Mouse (Mus musculus) embryonic facial prominence, embryonic 14.5 days (tissue): ENCODE results near the gene Phox2b. TPM values are rescaled to one million over a fixed set of nuclear protein-coding genes. Genes with fewer than 3 reads are reported as not detected.

Experiments
- ATAC-seq: fragments of 200-750 bp; cut with Nextera tagmentation; 2 replicates; pipeline ENCODE4 v1.8.0; 2017; ENCODE audit warnings: low read depth, moderate number of reproducible peaks, moderate TSS enrichment
- DNase-seq: peaks from one replicate; pipeline ENCODE4 v3.0.0-alpha.2; 2015; ENCODE audit warnings: low spot score
- H3K27ac ChIP-seq: fragments of 300-500 bp; sonication (generic); replicated peaks from 2 replicates; pipeline ENCODE4 v1.5.1; 2014; ENCODE audit warnings: low read depth, mild to moderate bottlenecking, low read length, moderate library complexity
- H3K27me3 ChIP-seq: fragments of 300-500 bp; sonication (generic); replicated peaks from 2 replicates; pipeline ENCODE4 v1.6.1; 2014; ENCODE audit warnings: low read length; ENCODE audit not compliant: control insufficient read depth, insufficient read depth
- H3K36me3 ChIP-seq: fragments of 300-500 bp; sonication (generic); 2 replicates; pipeline ENCODE4 v1.6.1; 2014; ENCODE audit warnings: low read length, mixed read lengths; ENCODE audit not compliant: control insufficient read depth, insufficient read depth
- H3K4me1 ChIP-seq: fragments of 300-500 bp; sonication (generic); 2 replicates; pipeline ENCODE4 v1.6.1; 2014; ENCODE audit warnings: antibody characterized with exemption, low read length; ENCODE audit not compliant: control insufficient read depth, insufficient read depth
- H3K4me2 ChIP-seq: fragments of 300-500 bp; sonication (generic); 2 replicates; pipeline ENCODE4 v1.6.1; 2014; ENCODE audit warnings: low read depth, mild to moderate bottlenecking, low read length, moderate library complexity, mixed read lengths
- H3K4me3 ChIP-seq: fragments of 300-500 bp; sonication (generic); 2 replicates; pipeline ENCODE4 v1.5.1; 2014; ENCODE audit warnings: low read depth, mild to moderate bottlenecking, low read length
- H3K9ac ChIP-seq: fragments of 300-500 bp; sonication (generic); 2 replicates; pipeline ENCODE4 v1.6.1; 2014; ENCODE audit warnings: low read depth, mild to moderate bottlenecking, low read length, moderate library complexity, mixed read lengths
- H3K9me3 ChIP-seq: fragments of 300-500 bp; sonication (generic); 2 replicates; pipeline ENCODE4 v1.6.1; 2016; ENCODE audit warnings: low read length; ENCODE audit not compliant: control insufficient read depth
- WGBS: fragments of 180-500 bp; shearing (Covaris S2); extraction: QIAGEN DNeasy Blood & Tissue Kit; methylation state at CpG from one replicate; pipeline ENCODE4 v1.1.7; 2014; 5-methylcytosine and 5-hydroxymethylcytosine counted together
- polyA plus RNA-seq: library from polyadenylated mRNA; unstranded; fragments of >200 nt; fragmentation: Nextera tagmentation; extraction: Ambion mirVana; gene quantifications from 2 replicates; pipeline ENCODE4 v1.2.1, GENCODE M21; 2014

Gene Phox2b
- 1.8 and 2.4 TPM in 2 replicates for polyA plus RNA-seq

DNA sequence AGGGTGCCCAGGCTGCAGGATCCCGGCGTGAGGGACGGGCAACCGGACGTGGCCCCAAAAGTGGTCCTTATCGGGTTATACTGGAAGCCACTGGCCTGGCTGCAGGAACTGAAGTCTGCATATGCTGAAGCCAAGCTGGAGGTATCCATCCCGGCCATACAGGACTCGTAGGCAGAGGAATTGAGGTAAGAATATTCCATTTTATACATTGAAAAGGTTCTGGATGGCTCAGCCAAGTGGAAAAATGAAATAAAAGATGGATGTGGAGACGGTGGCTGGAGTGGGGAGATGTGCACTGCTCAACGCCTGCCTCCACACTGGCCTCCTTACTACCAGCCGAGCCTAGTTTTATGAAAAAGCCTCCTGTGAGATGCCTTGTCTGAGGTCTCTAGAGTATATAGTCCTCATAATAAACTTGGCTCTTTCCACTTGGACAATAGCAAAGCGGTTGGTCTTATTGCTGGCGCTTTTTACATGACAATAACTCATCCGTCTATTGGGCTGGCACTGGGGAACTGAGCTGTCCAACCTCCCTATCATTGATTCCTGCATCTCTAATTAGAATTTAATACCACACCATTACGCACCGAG, at the start of gene Phox2b:
TSS of gene Phox2b (minus strand) at position 569 of the 591 bp plus-strand sequence.
- peak; percentile 11 for DNase-seq
- no peak within 1 kb of the TSS for H3K4me2 ChIP-seq
- H3K4me1 ChIP-seq, result peaks cover 5% of the 10 kb centered on the region; the same call in 1 of the 2 replicates
- no peaks in the 10 kb centered on the region for H3K36me3 ChIP-seq
- no peaks in the 10 kb centered on the region for H3K9me3 ChIP-seq
- H3K9ac ChIP-seq, result no peak within 1 kb of the TSS
- peaks cover 97% of the 10 kb centered on the region for H3K27me3 ChIP-seq
- H3K27ac ChIP-seq, result no peak within 1 kb of the TSS
- WGBS, result 3% methylated on average over 16 of the region's 16 CpGs
- H3K4me3 ChIP-seq, result no peak within 1 kb of the TSS
- ATAC-seq, result no peak

DNA sequence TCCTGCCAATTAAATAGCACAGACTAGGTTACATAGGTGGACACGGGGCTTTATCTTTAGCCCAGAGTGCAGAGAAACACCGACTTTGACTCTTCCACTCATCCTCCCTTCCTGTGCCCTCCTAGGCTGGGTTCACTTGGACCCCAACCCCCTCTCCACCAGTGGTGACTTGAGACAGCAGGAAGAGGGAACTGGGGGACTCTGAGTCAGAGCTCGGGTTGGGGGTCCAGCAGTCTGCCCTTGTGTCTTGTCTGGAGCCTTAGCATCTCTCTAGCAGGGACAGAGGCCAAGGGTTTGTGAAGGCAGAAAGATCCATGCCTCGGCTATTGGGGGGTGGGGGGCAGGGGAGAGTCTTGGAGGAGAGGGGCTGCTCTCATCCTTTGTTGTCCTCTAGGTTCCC, 43.5 kb upstream of the Phox2b start:
- Histone ChIP-seq H3K27ac (no peak overlapping the region), H3K36me3 (no peaks in the 10 kb centered on the region), H3K4me1 (no peaks in the 10 kb centered on the region), H3K4me3 (no peak overlapping the region), H3K9ac (no peak overlapping the region), H3K4me2 (no peak overlapping the region), H3K9me3 (no peaks in the 10 kb centered on the region), H3K27me3 (no peaks in the 10 kb centered on the region)
- DNase-seq (no peak), ATAC-seq (no peak)
- 71% methylated on average over 4 of the region's 4 CpGs for WGBS

DNA sequence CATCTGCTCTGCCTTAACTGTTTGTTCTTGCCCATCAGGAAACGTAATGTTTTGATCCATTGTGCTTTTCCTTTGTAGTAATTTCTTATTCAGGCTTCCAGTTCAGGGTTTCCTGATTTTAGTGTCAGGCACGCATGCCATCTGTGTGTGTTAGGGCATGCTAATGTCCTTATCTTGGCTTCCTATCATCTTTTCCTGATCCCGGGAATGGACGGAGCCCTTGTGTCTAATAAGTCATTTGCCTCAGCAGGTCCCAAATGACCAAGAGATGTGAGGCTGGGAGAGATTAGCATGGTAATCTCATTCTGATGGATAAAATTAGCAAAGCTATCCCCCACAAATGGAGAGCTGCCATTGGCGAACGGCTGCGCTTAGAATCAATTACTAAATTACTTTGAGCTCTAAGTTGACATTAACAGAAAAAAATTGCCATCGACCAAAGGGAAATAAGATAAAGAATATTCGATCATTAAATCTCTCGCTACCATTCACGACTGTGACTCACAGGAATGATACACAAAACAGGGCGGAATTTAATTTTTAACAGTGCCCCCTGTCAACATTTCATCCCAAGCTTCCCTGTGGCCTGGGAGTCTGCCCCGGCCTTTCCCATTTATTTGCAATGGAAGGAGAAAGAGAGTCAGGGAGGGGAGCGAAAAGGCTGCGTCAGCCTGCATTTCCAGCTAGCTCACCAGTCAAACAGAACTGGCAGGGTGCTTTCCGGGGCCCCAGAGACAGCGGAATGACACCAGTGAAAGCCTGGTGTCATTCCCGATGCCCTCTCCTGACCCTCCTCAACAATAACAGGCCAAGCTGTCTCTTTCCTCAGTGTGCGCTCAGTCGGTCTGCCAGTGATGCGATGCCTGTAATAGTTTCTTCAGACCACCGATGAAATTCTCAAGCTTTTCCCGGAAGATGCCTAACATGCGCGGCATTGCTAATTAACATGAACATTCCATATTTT, 40.2 kb upstream of the Phox2b start:
- WGBS, result 45% methylated on average over 25 of the region's 25 CpGs
- ATAC-seq, result no peak
- H3K9ac ChIP-seq, result no peak overlapping the region
- H3K27me3 ChIP-seq, result no peaks in the 10 kb centered on the region
- H3K4me3 ChIP-seq, result no peak overlapping the region
- H3K9me3 ChIP-seq, result no peaks in the 10 kb centered on the region
- H3K27ac ChIP-seq, result no peak overlapping the region
- no peak overlapping the region for H3K4me2 ChIP-seq
- H3K4me1 ChIP-seq, result no peaks in the 10 kb centered on the region
- DNase-seq, result peak; percentile 5
- H3K36me3 ChIP-seq, result no peaks in the 10 kb centered on the region

DNA sequence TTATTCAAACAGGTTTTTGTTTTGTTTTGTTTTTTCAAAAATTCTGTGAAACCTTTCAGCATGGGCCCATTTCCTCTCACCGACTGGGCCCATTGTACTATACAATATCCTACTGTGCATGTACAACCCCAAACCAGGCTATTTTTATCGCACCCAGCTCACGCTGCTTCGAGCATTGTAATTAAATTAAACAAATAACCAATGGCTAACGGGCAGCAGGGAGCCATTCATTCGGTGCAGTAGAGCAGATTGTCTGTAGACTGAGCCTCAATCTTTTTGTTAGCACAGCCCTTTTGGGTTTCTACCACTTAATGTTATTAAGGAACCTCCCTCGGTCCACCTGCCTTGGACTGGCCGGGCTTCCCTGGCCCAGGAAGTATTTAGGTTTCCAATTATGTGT, 39.5 kb upstream of the Phox2b start:
- Histone ChIP-seq H3K4me3 (no peak overlapping the region), H3K36me3 (no peaks in the 10 kb centered on the region), H3K4me1 (no peaks in the 10 kb centered on the region), H3K27ac (no peak overlapping the region), H3K9ac (no peak overlapping the region), H3K4me2 (no peak overlapping the region), H3K9me3 (no peaks in the 10 kb centered on the region), H3K27me3 (no peaks in the 10 kb centered on the region)
- ATAC-seq (no peak), DNase-seq (peak; percentile 21)
- 29% methylated on average over 8 of the region's 8 CpGs for WGBS

DNA sequence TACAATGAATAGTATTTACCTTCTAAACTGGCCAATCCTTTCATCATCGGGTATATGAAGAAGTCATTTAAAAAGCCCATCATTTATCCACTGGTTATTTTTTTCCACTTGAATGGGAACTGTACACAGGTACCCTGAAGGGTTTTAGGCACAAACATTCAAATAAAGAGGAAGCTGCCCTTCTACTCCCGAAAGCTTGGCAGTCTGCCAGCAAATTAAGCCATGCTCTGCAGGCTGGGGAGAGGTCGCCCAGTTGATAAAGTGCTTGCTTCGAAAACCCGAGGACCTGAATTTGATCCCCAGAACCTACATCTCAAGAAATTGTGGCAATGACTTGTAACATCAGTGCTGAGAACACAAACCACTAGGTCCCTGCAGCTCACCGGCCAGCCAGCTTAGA, 35.6 kb upstream of the Phox2b start:
- WGBS, result 31% methylated on average over 6 of the region's 6 CpGs
- H3K4me1 ChIP-seq, result no peaks in the 10 kb centered on the region
- H3K4me2 ChIP-seq, result no peak overlapping the region
- no peak overlapping the region for H3K27ac ChIP-seq
- ATAC-seq, result no peak
- no peaks in the 10 kb centered on the region for H3K27me3 ChIP-seq
- H3K9me3 ChIP-seq, result no peaks in the 10 kb centered on the region
- no peaks in the 10 kb centered on the region for H3K36me3 ChIP-seq
- H3K4me3 ChIP-seq, result no peak overlapping the region
- peak; percentile 54 for DNase-seq
- no peak overlapping the region for H3K9ac ChIP-seq

DNA sequence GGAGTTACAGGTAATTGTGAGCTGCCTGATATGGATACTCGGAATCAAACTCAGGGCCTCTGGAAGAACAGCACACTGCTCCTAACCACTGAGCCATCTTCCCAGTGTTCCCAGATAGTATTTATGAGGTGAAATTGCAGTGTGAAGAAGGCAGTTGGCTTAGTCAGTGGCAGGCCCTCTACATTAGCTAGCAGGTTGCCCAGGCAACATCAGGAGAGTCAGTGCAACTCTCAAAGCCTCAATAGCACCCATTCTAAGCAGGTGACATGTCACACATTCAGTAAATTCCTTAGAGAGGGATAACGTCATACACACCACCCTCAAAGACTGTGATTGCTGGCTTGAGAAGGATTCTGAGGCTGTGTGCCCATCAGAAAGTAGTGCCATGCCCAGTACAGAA, 32.6 kb upstream of the Phox2b start:
- H3K9ac ChIP-seq, result no peak overlapping the region
- no peak for ATAC-seq
- no peak overlapping the region for H3K27ac ChIP-seq
- H3K27me3 ChIP-seq, result no peaks in the 10 kb centered on the region
- no peak for DNase-seq
- 71% methylated on average over 2 of the region's 2 CpGs for WGBS
- no peaks in the 10 kb centered on the region for H3K9me3 ChIP-seq
- no peak overlapping the region for H3K4me3 ChIP-seq
- H3K4me1 ChIP-seq, result no peaks in the 10 kb centered on the region
- H3K36me3 ChIP-seq, result no peaks in the 10 kb centered on the region
- H3K4me2 ChIP-seq, result no peak overlapping the region

DNA sequence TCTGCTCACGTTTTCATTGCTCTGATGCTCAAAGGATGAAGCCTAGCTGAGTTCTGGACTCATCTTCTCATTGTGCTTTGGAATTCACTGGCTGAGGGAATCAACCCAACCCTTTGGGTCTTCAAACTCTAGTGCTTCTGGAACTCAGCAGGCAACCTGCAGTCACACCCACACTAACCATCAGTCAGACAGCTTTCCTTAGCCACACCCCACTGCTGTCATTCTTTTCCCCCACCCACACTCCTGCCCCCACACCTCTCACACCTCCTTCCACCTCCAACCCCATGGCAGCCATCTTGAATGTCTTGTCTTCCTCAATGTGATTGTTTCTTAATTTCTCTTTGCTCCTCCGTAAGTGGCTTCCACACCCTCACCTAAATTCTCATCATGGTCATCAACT, 7.2 kb upstream of the Phox2b start:
- Histone ChIP-seq H3K27ac (no peak overlapping the region), H3K9me3 (no peaks in the 10 kb centered on the region), H3K36me3 (no peaks in the 10 kb centered on the region), H3K4me1 (no peaks in the 10 kb centered on the region), H3K4me2 (no peak overlapping the region), H3K4me3 (no peak overlapping the region), H3K9ac (no peak overlapping the region), H3K27me3 (peaks cover 58% of the 10 kb centered on the region)
- ATAC-seq (no peak), DNase-seq (no peak)
- 82% methylated on average over 2 of the region's 2 CpGs for WGBS

DNA sequence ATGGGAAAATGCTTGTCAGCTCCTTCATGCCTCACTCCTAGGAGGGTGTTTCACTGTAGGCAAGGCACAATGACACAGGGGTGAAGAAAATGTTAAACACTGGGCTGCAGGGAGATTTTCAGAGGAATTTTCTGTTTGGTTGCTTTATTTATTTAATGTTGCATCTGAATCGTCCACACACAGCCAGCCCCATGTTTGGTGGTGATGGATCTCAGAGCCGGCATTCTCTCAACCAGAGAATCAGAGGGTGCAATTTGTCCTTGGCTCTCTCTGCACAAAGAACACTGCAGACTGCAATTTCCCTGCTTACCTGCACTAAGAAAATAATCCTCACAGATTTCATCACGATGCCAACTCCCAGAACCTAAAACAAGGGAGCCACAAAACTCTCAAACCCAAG, 3.9 kb upstream of the Phox2b start:
- Histone ChIP-seq H3K36me3 (no peaks in the 10 kb centered on the region), H3K4me3 (no peak overlapping the region), H3K4me2 (no peak overlapping the region), H3K27me3 (peaks cover 83% of the 10 kb centered on the region), H3K9me3 (no peaks in the 10 kb centered on the region), H3K27ac (no peak overlapping the region), H3K4me1 (no peaks in the 10 kb centered on the region), H3K9ac (no peak overlapping the region)
- DNase-seq (no peak), ATAC-seq (no peak)
- 8% methylated on average over 3 of the region's 3 CpGs for WGBS
